Mouse (Mus musculus) layer of hippocampus, adult 11-12 months (tissue): Measurements from ENCODE around the gene Sdk2.
A peak's percentile ranks its signal among the peaks of the same experiment; 100 is the strongest.

Experiments used
- DNase-seq: peaks from one replicate; pipeline ENCODE4 v3.0.0; 2022; ENCODE audit warnings: low spot score

Sdk2 gene

DNA sequence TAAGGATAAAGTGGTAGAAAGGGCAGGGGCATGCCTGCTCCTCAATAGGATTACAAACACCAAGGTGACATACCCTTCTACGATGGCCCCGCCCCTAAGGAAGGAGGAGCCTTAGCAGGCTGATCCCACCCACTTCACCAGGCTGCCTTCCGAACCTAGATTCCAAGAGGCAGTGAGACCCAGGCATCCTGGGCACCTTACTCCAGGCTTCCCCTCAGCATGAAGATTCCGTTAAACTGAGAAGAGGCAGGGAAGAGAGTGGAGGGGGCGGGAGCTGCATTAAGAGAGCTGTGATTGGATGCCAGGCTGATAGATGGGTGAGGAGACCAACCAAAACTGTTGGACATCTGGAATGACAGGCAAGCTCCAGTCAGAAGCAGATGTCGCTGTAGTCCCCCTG lies 76.4 kb downstream of the Sdk2 start:
- peak; percentile 85 for DNase-seq

DNA sequence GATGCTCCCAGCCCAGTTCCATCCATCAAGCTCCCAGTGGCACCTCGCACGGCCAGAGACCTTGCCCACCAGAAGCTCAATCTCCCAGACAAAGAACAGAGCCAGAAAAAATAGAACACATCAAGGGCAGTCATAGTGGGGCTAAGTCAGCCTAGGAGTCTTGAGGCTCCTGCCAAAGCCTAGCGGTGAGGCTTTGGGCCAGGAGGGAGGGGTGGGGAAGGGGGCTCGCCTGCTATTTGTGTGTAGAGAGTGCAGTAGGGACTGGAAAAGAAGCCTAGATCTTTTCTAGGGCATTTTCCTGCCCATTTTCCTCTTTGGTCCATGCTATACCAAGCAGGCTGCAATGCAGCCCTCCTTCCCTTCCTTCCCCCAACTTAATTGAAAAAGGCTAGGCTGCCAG lies 76.8 kb downstream of the Sdk2 start:
- DNase-seq = no peak

GRCm38 (mm10) chr11:113985826-113986416 lies 80.9 kb downstream of the Sdk2 start:
- DNase-seq = no peak

- DNase-seq = no peak
These were observed 84.9 kb downstream of the Sdk2 start for GRCm38 (mm10) chr11:113981732-113982503.

DNA sequence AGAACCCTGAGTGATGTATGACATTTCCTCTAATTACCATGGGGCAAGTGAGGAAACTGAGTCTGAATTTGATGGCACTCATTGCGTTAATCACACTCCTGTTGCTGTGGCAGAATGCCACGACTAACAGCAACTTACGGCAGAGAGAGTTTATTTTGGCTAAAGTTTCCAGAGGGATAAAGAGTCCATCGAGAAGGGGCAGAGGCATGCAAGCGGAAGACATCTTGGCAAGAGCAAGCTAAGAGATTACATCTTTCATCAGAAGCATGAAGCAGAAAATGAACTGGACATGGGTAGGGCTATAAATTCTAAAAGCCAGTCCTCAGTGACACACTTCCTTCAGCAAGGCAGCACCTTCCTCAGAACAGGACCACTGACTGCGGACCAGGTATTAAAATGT lies 85.8 kb downstream of the Sdk2 start:
- no peak for DNase-seq

DNA sequence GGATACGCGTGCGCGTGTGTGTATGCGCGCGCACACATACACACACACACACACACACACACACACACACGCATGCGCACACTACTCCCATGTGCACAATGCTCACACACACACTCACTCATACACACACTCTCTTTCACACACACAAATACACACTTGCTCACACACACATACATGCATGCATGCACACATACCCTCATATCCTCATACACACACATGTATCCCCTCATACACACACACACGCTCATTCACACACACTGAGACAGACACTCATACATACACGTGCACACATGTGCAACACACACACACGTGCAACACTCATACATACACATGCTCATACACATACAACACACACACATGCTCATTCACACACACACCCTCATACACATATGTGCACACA lies 88.5 kb downstream of the Sdk2 start:
- DNase-seq = no peak

- DNase-seq = no peak
These were observed 91.2 kb downstream of the Sdk2 start for GRCm38 (mm10) chr11:113975667-113975970.

- DNase-seq = no peak
These were observed 91.8 kb downstream of the Sdk2 start for GRCm38 (mm10) chr11:113974876-113975666.

DNA sequence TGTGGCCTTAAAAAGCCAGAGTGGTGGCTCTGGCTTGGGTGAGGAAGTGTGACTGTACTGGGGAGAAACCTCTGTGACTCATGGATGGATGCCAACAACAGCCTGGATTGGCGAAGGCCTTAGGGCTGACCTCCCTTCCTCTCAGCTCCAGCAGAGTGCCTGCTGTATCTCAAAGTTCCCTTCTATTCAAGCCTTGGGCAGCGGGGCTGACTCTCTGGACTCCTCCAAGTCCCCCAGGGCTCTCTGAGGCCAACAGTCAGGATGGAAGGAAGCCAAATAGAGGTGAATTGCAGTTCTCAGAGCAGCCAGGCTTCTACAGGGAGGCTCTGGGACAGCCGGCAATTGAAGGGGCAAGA lies 94.4 kb downstream of the Sdk2 start:
- no peak for DNase-seq

DNA sequence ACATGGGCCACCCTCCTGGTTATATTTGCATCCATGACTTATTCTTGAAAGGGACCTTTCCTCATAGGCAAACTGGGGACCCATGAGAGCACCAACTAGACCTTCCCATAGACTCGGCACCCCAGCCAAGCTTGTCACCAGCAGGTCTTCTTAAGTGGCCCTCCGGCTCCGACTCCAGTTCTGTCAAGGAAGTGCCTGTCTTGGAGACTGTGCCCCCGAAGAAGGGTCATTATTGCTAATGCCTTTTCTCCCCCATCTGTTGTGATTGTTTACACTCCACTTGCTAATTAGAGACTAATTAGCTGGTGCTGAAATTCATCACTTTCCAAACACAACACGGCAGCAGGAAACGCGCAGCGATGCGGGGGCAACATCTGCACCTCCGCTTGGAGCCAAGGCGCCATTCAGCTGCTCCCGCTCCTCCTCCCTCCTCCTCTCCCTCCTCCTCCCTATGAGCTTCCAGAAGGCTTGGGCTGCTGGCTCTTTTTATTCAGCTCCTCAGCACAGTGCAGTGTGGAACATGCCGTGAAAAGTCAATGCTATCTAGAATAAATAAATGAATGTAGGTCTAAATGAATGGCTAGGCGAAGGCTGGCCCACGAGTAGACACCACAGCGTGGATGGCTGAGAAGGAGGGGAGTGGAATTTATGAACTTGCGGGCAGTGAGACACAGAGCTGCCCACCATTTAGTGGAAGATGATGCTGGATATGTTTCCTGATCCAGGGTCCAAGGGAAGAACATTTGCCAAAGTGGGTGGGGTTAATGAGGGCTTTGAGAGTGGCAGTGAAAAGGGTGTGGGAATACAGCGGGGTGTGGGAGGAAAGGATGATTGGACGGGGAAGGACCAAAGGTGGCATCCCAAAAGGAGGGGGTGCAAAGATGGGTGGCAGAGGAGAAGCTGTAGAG lies 95.0 kb downstream of the Sdk2 start:
- DNase-seq = peak; percentile 64

DNA sequence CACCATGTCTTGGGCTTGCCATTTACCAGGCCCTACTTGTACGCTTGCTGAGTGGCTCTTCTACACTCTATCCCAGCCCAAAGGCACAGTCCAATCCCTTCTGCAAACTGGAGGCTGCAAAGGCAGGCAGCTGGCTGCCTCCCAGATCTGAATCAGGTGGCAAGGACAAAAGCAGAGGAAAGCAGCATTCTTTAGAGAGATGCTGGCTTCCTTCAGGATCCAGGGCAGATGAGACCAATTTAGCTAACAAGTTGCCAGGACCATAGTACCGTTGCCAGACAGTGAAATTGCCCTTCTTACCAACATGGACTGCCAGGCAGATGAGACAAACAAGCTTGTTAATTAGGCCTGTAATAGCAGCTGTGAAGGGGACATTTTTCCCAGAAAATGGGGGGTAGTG lies 96.8 kb downstream of the Sdk2 start:
- DNase-seq = no peak

- no peak for DNase-seq
These were observed 101.6 kb downstream of the Sdk2 start for GRCm38 (mm10) chr11:113965214-113965613.

- DNase-seq = no peak
These were observed 104.1 kb downstream of the Sdk2 start for GRCm38 (mm10) chr11:113962751-113963150.

GRCm38 (mm10) chr11:113951616-113951988 lies 115.2 kb downstream of the Sdk2 start:
- DNase-seq = no peak

- DNase-seq = no peak
These were observed 115.8 kb downstream of the Sdk2 start for GRCm38 (mm10) chr11:113950904-113951615.

- DNase-seq = peak; percentile 20
These were observed 118.2 kb downstream of the Sdk2 start for GRCm38 (mm10) chr11:113948676-113949075.

DNA sequence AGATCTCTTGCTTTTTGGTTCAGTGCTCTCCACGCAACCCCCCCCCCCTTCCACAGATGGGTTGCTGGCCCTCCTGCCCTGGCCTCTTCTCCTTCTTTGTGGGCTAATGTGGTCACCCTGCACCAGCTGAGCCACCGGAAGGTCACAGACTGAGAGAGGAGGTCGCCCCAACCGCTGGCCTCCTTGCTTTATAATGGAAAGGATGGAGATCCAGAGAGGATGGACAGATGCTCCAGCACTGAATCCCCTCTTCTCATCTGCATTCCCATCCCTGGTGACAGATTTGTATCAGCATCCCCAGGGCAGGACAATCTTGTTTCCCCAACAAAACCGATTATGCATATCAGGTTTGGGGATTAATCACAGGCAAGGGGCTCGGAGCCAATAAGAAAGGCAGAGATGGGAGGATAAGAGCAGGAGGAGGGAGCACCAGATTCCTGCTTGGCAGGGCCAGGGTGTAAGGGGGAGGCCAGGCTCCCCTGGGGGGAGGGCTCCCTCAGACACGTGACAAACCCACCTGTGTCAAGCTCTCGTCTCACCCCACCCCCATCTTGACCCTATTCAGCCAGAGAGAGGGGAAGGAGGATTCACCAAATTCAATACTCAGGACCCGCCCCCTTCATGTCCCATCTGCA lies 124.6 kb downstream of the Sdk2 start:
- no peak for DNase-seq

DNA sequence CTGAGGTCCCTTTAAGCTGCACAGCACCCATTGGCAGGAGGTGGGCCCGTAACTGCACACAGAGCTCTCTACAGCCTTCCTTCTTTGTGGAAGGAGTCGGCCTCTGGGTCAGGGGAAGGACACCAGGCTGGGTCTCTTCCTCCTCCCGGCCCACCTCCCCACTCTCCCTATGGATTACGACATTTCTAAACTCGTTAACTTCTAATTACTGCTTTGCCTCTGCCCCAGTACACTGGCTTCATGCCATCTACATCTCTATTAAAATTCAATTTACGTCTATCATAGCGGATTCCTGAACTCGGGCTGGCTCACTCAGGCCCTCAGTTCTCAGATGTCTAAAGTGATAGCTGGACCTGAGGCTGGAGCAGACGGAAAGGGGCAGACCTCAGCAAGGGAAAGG lies 133.2 kb downstream of the Sdk2 start:
- no peak for DNase-seq

- no peak for DNase-seq
These were observed 133.9 kb downstream of the Sdk2 start for GRCm38 (mm10) chr11:113932909-113933308.

GRCm38 (mm10) chr11:113931701-113932100 lies 135.1 kb downstream of the Sdk2 start:
- peak; percentile 37 for DNase-seq

DNA sequence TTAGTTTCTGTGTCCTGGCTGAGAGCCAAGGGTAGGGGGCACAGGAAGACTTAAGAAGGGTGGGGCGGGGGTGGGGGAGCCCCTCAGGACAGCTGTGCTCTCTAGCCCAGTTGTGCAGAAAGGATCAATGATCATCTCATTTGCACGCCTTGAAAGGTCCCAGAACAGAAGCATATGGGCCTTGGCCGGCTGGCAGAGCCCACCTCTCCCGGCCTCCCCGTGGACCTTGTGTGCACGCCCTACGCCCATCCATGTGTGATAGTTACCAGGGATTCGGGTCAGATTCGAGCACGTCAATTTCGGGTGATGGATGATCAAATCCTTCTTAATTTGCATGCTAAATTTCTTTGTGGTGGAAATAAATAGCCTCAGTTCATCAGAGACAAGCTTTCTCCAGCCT lies 136.7 kb downstream of the Sdk2 start:
- no peak for DNase-seq
